In genomic region chr1:93445111-93445821, GRCm38 (mm10) we compare ENCODE assay signal across 8 mouse cellular contexts. TPM values are rescaled to one million over a fixed set of nuclear protein-coding genes. Genes with fewer than 3 reads are reported as not detected.
DNase-seq lines count a peak whose midpoint lies in the region; ATAC-seq and TF ChIP-seq lines count a peak whose summit lies in the region.

No protein-coding gene starts in this region.

- DNase-seq in Patski (ENCODE audit: low read depth, low spot score) = peak; percentile 12
- DNase-seq in cerebellum, postnatal 25 days = peak; percentile 71 to 81
- DNase-seq in frontal cortex, postnatal 36 days (ENCODE audit: low spot score in 2 of 2) = peak; percentile 56 to 61
- DNase-seq in left cerebral cortex, adult 11 months (ENCODE audit: low spot score) = peak; percentile 26
- DNase-seq in lung, postnatal 4 days = peak; percentile 87 to 89
- DNase-seq in retina, postnatal 1 day = peak; percentile 84
- peak; percentile 71 to 75 for DNase-seq in urinary bladder, adult 18-20 months (ENCODE audit: low spot score in 2 of 2)

- CTCF ChIA-PET in Patski (lab: Charles Lee) = interaction anchor here (1.3 to 2.1 kb wide), 3 partner anchors 10 to 32 kb away, joined by 3 to 7 read pairs (median 4); no protein-coding TSS in a partner anchor

- under 1% methylated on average over 77 of the region's 84 CpGs for WGBS in hindbrain, embryonic 15.5 days

- peaks cover 24% of the 10 kb centered on the region for H3K4me1 ChIP-seq in hindbrain, embryonic 15.5 days (replicated peaks)

- no peak for TF ChIP-seq CTCF in Patski (IDR thresholded peaks at IDR 0.05)

- peak overlapping the region; percentile 61 for H3K9ac ChIP-seq in hindbrain, embryonic 15.5 days

- POLR2A ChIA-PET in Patski (lab: Charles Lee) = interaction anchor here (0.6 to 1.9 kb wide), 4 partner anchors 9 to 174 kb away, joined by 3 to 7 read pairs (median 3); partner anchors contain the start of genes Farp2 and Hdlbp

- peak overlapping the region; percentile 70 for H3K4me3 ChIP-seq in hindbrain, embryonic 15.5 days

- peaks cover 4% of the 10 kb centered on the region; the same call in 1 of the 2 replicates for H3K36me3 ChIP-seq in hindbrain, embryonic 15.5 days

- H3K27me3 ChIP-seq in Patski = no peaks in the 10 kb centered on the region
- no peaks in the 10 kb centered on the region for H3K27me3 ChIP-seq in hindbrain, embryonic 15.5 days

- in situ Hi-C loops in Patski (cut with MboI; ENCODE audit: low pct_unique_long_range_greater_than_20kb) = no loop called here

- H3K9me3 ChIP-seq in hindbrain, embryonic 15.5 days = no peaks in the 10 kb centered on the region

- peak overlapping the region; percentile 90 for H3K4me2 ChIP-seq in hindbrain, embryonic 15.5 days

- ATAC-seq in Patski = peak; percentile 85
- peak; percentile 88 for ATAC-seq in hindbrain, embryonic 15.5 days (ENCODE audit: low FRiP score, low read depth)

- peak overlapping the region; percentile 76 for H3K27ac ChIP-seq in hindbrain, embryonic 15.5 days (replicated peaks)

RNA-seq across cellular contexts. Expression of gene Hdlbp, which starts 33.3 kb away (rescaled TPM):
- 263 TPM for polyA plus RNA-seq in Patski (2021)
- polyA plus RNA-seq in hindbrain, embryonic 15.5 days (2015; fragmentation: Nextera tagmentation; extraction: Ambion mirVana) = 66.9 and 82.4 TPM in 2 replicates

Comparison
In these comparisons a context has a peak if more than half of its experiments do, and no peak if none do; other contexts are left out.
1. Peak in every context shown above with its lines: DNase-seq, ATAC-seq, H3K4me3 ChIP-seq and H3K27ac ChIP-seq.
2. DNase-seq: peak in every context shown above with its lines; median percentile 88 in lung, postnatal 4 days; 84 in retina, postnatal 1 day; 76 in cerebellum, postnatal 25 days; 73 in urinary bladder, adult 18-20 months; 58 in frontal cortex, postnatal 36 days; 26 in left cerebral cortex, adult 11 months; 12 in Patski.